Mouse (Mus musculus) CH12.LX (cell line): ENCODE results near the gene Fkbp14. TPM values are rescaled to one million over a fixed set of nuclear protein-coding genes. Genes with fewer than 3 reads are reported as not detected.
A peak's percentile ranks its signal among the peaks of the same experiment; 100 is the strongest.

ENCODE experiments used
- DNase-seq: peaks from one replicate; pipeline ENCODE4 v3.0.0-alpha.2; 2013; ENCODE audit errors: extremely low read depth
- H3K27ac ChIP-seq: 2 replicates; pipeline ENCODE4 v1.5.1; 2012; ENCODE audit warnings: low read depth, mild to moderate bottlenecking, control low read depth, moderate library complexity; ENCODE audit not compliant: insufficient read depth
- H3K27me3 ChIP-seq: replicated peaks from 2 replicates; pipeline ENCODE3; 2012; ENCODE audit warnings: inconsistent platforms
- H3K36me3 ChIP-seq, 2 experiments: replicated peaks in 1 of 2; 2 replicates each; pipeline versions ENCODE3 to v1.6.1; 2012; ENCODE audit warnings: inconsistent platforms in 1 of 2, low read length in 1 of 2, mild to moderate bottlenecking in 1 of 2, mixed read lengths in 1 of 2, moderate library complexity in 1 of 2; ENCODE audit not compliant: control insufficient read depth in 1 of 2, insufficient read depth in 1 of 2
- H3K4me1 ChIP-seq, 2 experiments: 2 replicates each; pipeline ENCODE4 v1.6.1; 2012; ENCODE audit warnings: inconsistent platforms in 1 of 2, moderate library complexity in 1 of 2; ENCODE audit not compliant: insufficient read depth in 2 of 2, control insufficient read depth in 1 of 2
- H3K4me2 ChIP-seq: 2 replicates; pipeline ENCODE4 v1.6.1; 2012; ENCODE audit warnings: low read depth, mild to moderate bottlenecking, control low read depth; ENCODE audit not compliant: poor library complexity, insufficient read depth, severe bottlenecking
- H3K4me3 ChIP-seq, 3 experiments: fragments of 150-350 bp in 1 of 3; sonication (generic) in 1 of 3; replicated peaks in 1 of 3; 2 replicates each; pipeline versions ENCODE3 to v1.5.1; 2011 to 2012; ENCODE audit warnings: low read depth in 2 of 3, low read length in 2 of 3, mild to moderate bottlenecking in 2 of 3, moderate library complexity in 2 of 3, control low read depth in 1 of 3, improper control_type of control experiment in 1 of 3, inconsistent platforms in 1 of 3, mixed read lengths in 1 of 3; ENCODE audit not compliant: poor library complexity in 1 of 3
- H3K79me2 ChIP-seq: replicated peaks from 2 replicates; pipeline ENCODE4 v1.6.1; 2012; ENCODE audit warnings: mild to moderate bottlenecking, moderate library complexity; ENCODE audit not compliant: control insufficient read depth, poor library complexity, insufficient read depth, severe bottlenecking; ENCODE audit errors: extremely low read depth
- H3K9ac ChIP-seq: 2 replicates; pipeline ENCODE4 v1.6.1; 2012; ENCODE audit warnings: low read depth, mild to moderate bottlenecking, control low read depth, moderate library complexity; ENCODE audit not compliant: insufficient read depth
- H3K9me3 ChIP-seq: replicated peaks from 2 replicates; pipeline ENCODE3; 2012; ENCODE audit warnings: low read length, inconsistent platforms, mixed read lengths
- CHD2 ChIP-seq: IDR thresholded peaks from 2 replicates; pipeline ENCODE4 v1.6.1; 2011; ENCODE audit warnings: low read length, improper control_type of control experiment
- EP300 ChIP-seq: IDR thresholded peaks from 2 replicates; pipeline ENCODE4 v1.6.1; 2011; ENCODE audit warnings: low read length, improper control_type of control experiment
- GABPA ChIP-seq: IDR thresholded peaks from 2 replicates; pipeline ENCODE4 v1.6.1; 2012; ENCODE audit warnings: low read depth, low read length, improper control_type of control experiment, inconsistent platforms; ENCODE audit not compliant: insufficient replicate concordance
- HCFC1 ChIP-seq: IDR thresholded peaks from 2 replicates; pipeline ENCODE4 v1.6.1; 2012; ENCODE audit warnings: low read depth, mild to moderate bottlenecking, inconsistent platforms, low read length, improper control_type of control experiment
- JUN ChIP-seq: IDR thresholded peaks from 2 replicates; pipeline ENCODE4 v1.6.1; 2011; ENCODE audit warnings: low read depth, mild to moderate bottlenecking, low read length, improper control_type of control experiment, moderate library complexity; ENCODE audit not compliant: insufficient read depth
- KAT2A ChIP-seq: IDR thresholded peaks from 2 replicates; pipeline ENCODE4 v1.6.1; 2012; ENCODE audit warnings: low read length, improper control_type of control experiment, inconsistent platforms; ENCODE audit not compliant: insufficient replicate concordance
- MAX ChIP-seq: IDR thresholded peaks from 2 replicates; pipeline ENCODE4 v1.6.1; 2011; ENCODE audit warnings: low read length, improper control_type of control experiment
- MAZ ChIP-seq: IDR thresholded peaks from 2 replicates; pipeline ENCODE4 v1.6.1; 2012; ENCODE audit warnings: low read depth, mild to moderate bottlenecking, inconsistent platforms, low read length, improper control_type of control experiment, moderate library complexity
- MYC ChIP-seq: IDR thresholded peaks from 2 replicates; pipeline ENCODE4 v1.6.1; 2011; ENCODE audit warnings: low read depth, mild to moderate bottlenecking, improper control_type of control experiment, low read length
- NRF1 ChIP-seq: IDR thresholded peaks from 2 replicates; pipeline ENCODE4 v1.6.1; 2014; ENCODE audit warnings: low read depth, mild to moderate bottlenecking, inconsistent platforms, low read length, improper control_type of control experiment, moderate library complexity
- POLR2A ChIP-seq: IDR thresholded peaks from 2 replicates; pipeline ENCODE4 v1.6.1; 2011; ENCODE audit warnings: low read depth, mild to moderate bottlenecking, improper control_type of control experiment, low read length
- POLR2AphosphoS2 ChIP-seq: IDR thresholded peaks from 2 replicates; pipeline ENCODE4 v1.6.1; 2011; ENCODE audit warnings: low read depth, low read length, improper control_type of control experiment
- RAD21 ChIP-seq: IDR thresholded peaks from 2 replicates; pipeline ENCODE4 v1.6.1; 2011; ENCODE audit warnings: low read depth, mild to moderate bottlenecking, low read length, improper control_type of control experiment, moderate library complexity
- SIN3A ChIP-seq: IDR thresholded peaks from 2 replicates; pipeline ENCODE4 v1.6.1; 2012; ENCODE audit warnings: low read length, improper control_type of control experiment, inconsistent platforms
- TBP ChIP-seq: conservative IDR thresholded peaks from 2 replicates; pipeline ENCODE4 v1.6.1; 2011; ENCODE audit warnings: low read depth, low read length, improper control_type of control experiment
- TCF12 ChIP-seq: IDR thresholded peaks from 2 replicates; pipeline ENCODE4 v1.6.1; 2014; ENCODE audit warnings: low read depth, mild to moderate bottlenecking, inconsistent platforms, low read length, improper control_type of control experiment
- UBTF ChIP-seq: IDR thresholded peaks from 2 replicates; pipeline ENCODE4 v1.6.1; 2012; ENCODE audit warnings: low read depth, mild to moderate bottlenecking, inconsistent platforms, low read length, improper control_type of control experiment, moderate library complexity
- ZKSCAN1 ChIP-seq: IDR thresholded peaks from 2 replicates; pipeline ENCODE4 v1.6.1; 2012; ENCODE audit warnings: low read depth, inconsistent platforms, low read length, improper control_type of control experiment, borderline replicate concordance
- ZMIZ1 ChIP-seq: IDR thresholded peaks from 2 replicates; pipeline ENCODE4 v1.6.1; 2012; ENCODE audit warnings: low read depth, mild to moderate bottlenecking, inconsistent platforms, low read length, improper control_type of control experiment
- dilution Hi-C: fragments of 300-500 bp; cut with MboI; formaldehyde crosslinking; loops from 2 replicates; pipeline ENCODE4 v1.14.3; 2020; ENCODE audit warnings: low sequenced_read_pairs; ENCODE audit not compliant: extremely low pct_unique_long_range_greater_than_20kb, extremely low pct_ligation_motif_present
- in situ Hi-C: fragments of 300-500 bp; cut with MboI; formaldehyde crosslinking; loops from 3 replicates; pipeline ENCODE4 v1.14.3; 2019; ENCODE audit warnings: low sequenced_read_pairs, low pct_ligation_motif_present, low pct_unique_long_range_greater_than_20kb, mixed read lengths
- polyA plus RNA-seq: library from polyadenylated mRNA; unstranded; fragments of >175 nt; gene quantifications from 2 replicates; pipeline ENCODE4 v1.2.1, GENCODE M21; 2012; ENCODE audit warnings: low read depth; ENCODE audit not compliant: insufficient read length
- total RNA-seq, 2 experiments: library from RNA; depleted of rRNA; stranded (reverse); fragments of 300-350 nt in 1 of 2; fragments of >200 nt in 1 of 2; gene quantifications; 2 replicates each; pipeline ENCODE4 v1.2.3; 2012 to 2014

Gene Fkbp14
- total and polyA plus RNA-seq, 3 experiments: 0.50 to 0.95 (median 0.68) TPM

GRCm38 (mm10) chr6:54543646-54544045 lies 53.5 kb downstream of the Fkbp14 start:
- Histone ChIP-seq H3K79me2 (no peaks in the 10 kb centered on the region), H3K4me1 (peaks cover 5 to 18% of the 10 kb centered on the region in 2 experiments), H3K27me3 (no peaks in the 10 kb centered on the region), H3K4me2 (no peak overlapping the region), H3K9ac (no peak overlapping the region), H3K4me3 (no peak overlapping the region), H3K27ac (no peak overlapping the region), H3K9me3 (peaks cover 10% of the 10 kb centered on the region), H3K36me3 (no peaks in the 10 kb centered on the region)
- DNase-seq: peak; percentile 37
- TF ChIP-seq ZMIZ1: no peak
- TF ChIP-seq MAX: no peak; the same call in 1 of the 2 replicates
- TF ChIP-seq JUN: no peak
- no peak for TF ChIP-seq EP300
- TF ChIP-seq MYC: no peak
- no peak for TF ChIP-seq ZKSCAN1
- no peak for TF ChIP-seq MAZ
- no peak for TF ChIP-seq POLR2A
- TF ChIP-seq HCFC1: no peak
- no peak for TF ChIP-seq RAD21
- no peak for TF ChIP-seq GABPA
- TF ChIP-seq CHD2: no peak
- in situ Hi-C loops (no loop called here), dilution Hi-C loops (no loop called here)

DNA sequence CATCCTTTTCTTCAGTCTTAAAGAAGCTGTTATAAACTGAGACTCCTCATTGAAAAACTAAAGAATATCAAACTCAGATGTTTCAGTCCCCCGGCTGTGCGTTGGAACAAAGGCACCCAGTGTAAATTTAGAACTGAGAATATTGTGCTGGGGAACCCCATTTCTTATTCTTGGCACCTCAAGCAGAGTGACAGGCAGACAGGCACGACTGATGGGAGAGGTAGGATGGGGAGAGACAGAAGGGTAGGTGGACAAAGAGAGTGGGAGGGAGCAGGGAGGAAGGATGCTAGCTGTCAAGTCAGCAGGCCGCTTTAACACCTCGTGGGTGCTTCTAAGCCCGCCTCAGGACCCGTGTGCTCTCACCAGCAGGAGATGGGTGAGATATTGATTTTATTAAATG lies 54.3 kb downstream of the Fkbp14 start:
- peaks cover 7 to 27% of the 10 kb centered on the region in 2 experiments for H3K4me1 ChIP-seq
- in situ Hi-C loops: no loop called here
- no peak for DNase-seq

More for the DNA sequence above, 54.3 kb downstream of the Fkbp14 start:
- H3K27ac ChIP-seq: no peak overlapping the region
- no peaks in the 10 kb centered on the region for H3K36me3 ChIP-seq
- H3K4me2 ChIP-seq: no peak overlapping the region
- dilution Hi-C loops: no loop called here
- H3K9me3 ChIP-seq: peaks cover 10% of the 10 kb centered on the region
- no peak overlapping the region for H3K4me3 ChIP-seq
- H3K27me3 ChIP-seq: no peaks in the 10 kb centered on the region
- TF ChIP-seq TBP: no peak
- TF ChIP-seq CHD2: no peak
- TF ChIP-seq POLR2AphosphoS2: no peak
- no peak for TF ChIP-seq SIN3A
- no peak for TF ChIP-seq KAT2A
- no peak for TF ChIP-seq GABPA
- no peak for TF ChIP-seq POLR2A
- TF ChIP-seq NRF1: no peak
- TF ChIP-seq TCF12: no peak
- no peak for TF ChIP-seq JUN
- TF ChIP-seq UBTF: no peak
- no peak for TF ChIP-seq MAZ
- no peak for TF ChIP-seq ZMIZ1
- no peak overlapping the region for H3K9ac ChIP-seq
- no peaks in the 10 kb centered on the region for H3K79me2 ChIP-seq
